Mouse (Mus musculus): ENCODE data around the gene Mical2. TPM values are rescaled to one million over a fixed set of nuclear protein-coding genes. Genes with fewer than 3 reads are reported as not detected.

Mical2 gene
- total and polyA plus RNA-seq, 3 experiments: not detected

- Histone ChIP-seq H3K79me2 (ENCODE audit: control insufficient read depth, insufficient read depth, low read length, poor library complexity) (no peaks in the 10 kb centered on the region), H3K27me3 (ENCODE audit: control insufficient read depth in 1 of 2, insufficient read depth in 2 of 2, low read length in 2 of 2) (no peaks in the 10 kb centered on the region; a peak in 1 of 4 replicates), H3K9me3 (replicated peaks; ENCODE audit: insufficient read depth, low read length) (no peaks in the 10 kb centered on the region), H3K4me1 (ENCODE audit: control insufficient read depth in 1 of 2, insufficient read depth in 2 of 2, low read length in 2 of 2) (no peaks in the 10 kb centered on the region), H3K36me3 (ENCODE audit: control insufficient read depth in 1 of 2, insufficient read depth in 2 of 2, low read length in 2 of 2) (no peaks in the 10 kb centered on the region), H3K4me3 (ENCODE audit: control insufficient read depth in 1 of 2, insufficient read depth in 1 of 2, low read depth in 2 of 2, low read length in 2 of 2) (no peak overlapping the region), H3K27ac (ENCODE audit: control insufficient read depth, low read depth, low read length) (no peak overlapping the region), H3K9ac (ENCODE audit: control insufficient read depth, low read depth, low read length, poor library complexity, severe bottlenecking) (no peak overlapping the region)
- no peak for DNase-seq (ENCODE audit: low read depth, low spot score)
- TF ChIP-seq JUND (IDR thresholded peaks at IDR 0.05; ENCODE audit: low read depth, low read length): no peak
- no peak for TF ChIP-seq CHD1 (IDR thresholded peaks at IDR 0.05; ENCODE audit: low read depth, low read length)
- no peak for TF ChIP-seq ELF1 (IDR thresholded peaks at IDR 0.05; ENCODE audit: low read depth, low read length)
- TF ChIP-seq ZKSCAN1 (IDR thresholded peaks at IDR 0.05; ENCODE audit: low read depth, low read length): no peak
- no peak for TF ChIP-seq MAFK (IDR thresholded peaks at IDR 0.05; ENCODE audit: borderline replicate concordance, low read depth, low read length)
- TF ChIP-seq POLR2A (IDR thresholded peaks at IDR 0.05; ENCODE audit: control insufficient read depth in 1 of 2, insufficient read depth in 1 of 2, low read depth in 1 of 2, low read length in 2 of 2, poor library complexity in 1 of 2): no peak
- no peak for TF ChIP-seq BHLHE40 (IDR thresholded peaks at IDR 0.05; ENCODE audit: borderline replicate concordance, low read depth, low read length)
- TF ChIP-seq MYC (IDR thresholded peaks at IDR 0.05; ENCODE audit: low read depth, low read length): no peak
- no peak for TF ChIP-seq GABPA (IDR thresholded peaks at IDR 0.05; ENCODE audit: low read depth, low read length)
- no peak for TF ChIP-seq SMC3 (IDR thresholded peaks at IDR 0.05; ENCODE audit: low read depth, low read length)
Measured at GRCm38 (mm10) chr7:112226446-112227265, 1.0 kb downstream of the Mical2 start.

GRCm38 (mm10) chr7:112227266-112227562, 1.6 kb downstream of the Mical2 start:
- no peak overlapping the region for H3K27ac ChIP-seq (ENCODE audit: control insufficient read depth, low read depth, low read length)
- no peak for DNase-seq (ENCODE audit: low read depth, low spot score)
- H3K79me2 ChIP-seq (ENCODE audit: control insufficient read depth, insufficient read depth, low read length, poor library complexity): no peaks in the 10 kb centered on the region
- H3K9me3 ChIP-seq (replicated peaks; ENCODE audit: insufficient read depth, low read length): no peaks in the 10 kb centered on the region
- H3K36me3 ChIP-seq (ENCODE audit: control insufficient read depth in 1 of 2, insufficient read depth in 2 of 2, low read length in 2 of 2): no peaks in the 10 kb centered on the region
- H3K9ac ChIP-seq (ENCODE audit: control insufficient read depth, low read depth, low read length, poor library complexity, severe bottlenecking): no peak overlapping the region
- H3K4me3 ChIP-seq (ENCODE audit: control insufficient read depth in 1 of 2, insufficient read depth in 1 of 2, low read depth in 2 of 2, low read length in 2 of 2): no peak overlapping the region
- H3K27me3 ChIP-seq (ENCODE audit: control insufficient read depth in 1 of 2, insufficient read depth in 2 of 2, low read length in 2 of 2): no peaks in the 10 kb centered on the region; a peak in 1 of 4 replicates
- H3K4me1 ChIP-seq (ENCODE audit: control insufficient read depth in 1 of 2, insufficient read depth in 2 of 2, low read length in 2 of 2): no peaks in the 10 kb centered on the region
- TF ChIP-seq SMC3 (IDR thresholded peaks at IDR 0.05; ENCODE audit: low read depth, low read length): no peak
- TF ChIP-seq ETS1 (IDR thresholded peaks at IDR 0.05; ENCODE audit: low read depth, low read length): no peak
- TF ChIP-seq ZNF384 (IDR thresholded peaks at IDR 0.05; ENCODE audit: low read depth, low read length): no peak
- no peak for TF ChIP-seq UBTF (IDR thresholded peaks at IDR 0.05; ENCODE audit: borderline replicate concordance, insufficient read depth, low read depth, low read length)
- TF ChIP-seq CHD2 (IDR thresholded peaks at IDR 0.05; ENCODE audit: low read length): no peak
- TF ChIP-seq BHLHE40 (IDR thresholded peaks at IDR 0.05; ENCODE audit: borderline replicate concordance, low read depth, low read length): no peak
- TF ChIP-seq NELFE (IDR thresholded peaks at IDR 0.05; ENCODE audit: low read depth, low read length): no peak
- no peak for TF ChIP-seq EP300 (IDR thresholded peaks at IDR 0.05; ENCODE audit: low read depth in 1 of 2, low read length in 2 of 2)
- TF ChIP-seq RCOR1 (IDR thresholded peaks at IDR 0.05; ENCODE audit: low read depth, low read length): no peak
- no peak for TF ChIP-seq E2F4 (IDR thresholded peaks at IDR 0.05; ENCODE audit: borderline replicate concordance, low read depth, low read length)
- no peak for TF ChIP-seq POLR2AphosphoS5 (IDR thresholded peaks at IDR 0.05; ENCODE audit: borderline replicate concordance, low read depth, low read length)
- TF ChIP-seq JUND (IDR thresholded peaks at IDR 0.05; ENCODE audit: low read depth, low read length): no peak
- no peak for TF ChIP-seq CHD1 (IDR thresholded peaks at IDR 0.05; ENCODE audit: low read depth, low read length)
- TF ChIP-seq SIN3A (IDR thresholded peaks at IDR 0.05; ENCODE audit: low read length): no peak
- TF ChIP-seq TCF12 (IDR thresholded peaks at IDR 0.05; ENCODE audit: low read depth, low read length): no peak
- no peak for TF ChIP-seq TBP (IDR thresholded peaks at IDR 0.05; ENCODE audit: low read depth, low read length)
- no peak for TF ChIP-seq MXI1 (IDR thresholded peaks at IDR 0.05; ENCODE audit: low read depth, low read length)
- TF ChIP-seq MAZ (IDR thresholded peaks at IDR 0.05; ENCODE audit: low read depth, low read length): no peak
- no peak for TF ChIP-seq KAT2A (conservative IDR thresholded peaks at IDR 0.05; ENCODE audit: low read depth, low read length)
